Mouse (Mus musculus) midbrain, embryonic 14.5 days (tissue): ENCODE measurements at regions not wholly inside any gene's neighbourhood (a gene's known extent, or its start where the extent isn't known, plus 50 kb on each side); places are given as distances from the start of the nearest gene placed in this dataset.

ENCODE experiments used
- ATAC-seq: fragments of 200-750 bp; cut with Nextera tagmentation; 2 replicates; pipeline ENCODE4 v1.8.0; 2017; ENCODE audit warnings: moderate number of reproducible peaks, moderate library complexity; ENCODE audit not compliant: low FRiP score, low TSS enrichment
- DNase-seq: peaks from one replicate; pipeline ENCODE4 v3.0.0-alpha.2; 2015
- H3K27ac ChIP-seq: fragments of 300-500 bp; sonication (generic); replicated peaks from 2 replicates; pipeline ENCODE4 v1.5.1; 2014; ENCODE audit warnings: mild to moderate bottlenecking, low read depth, low read length, moderate library complexity
- H3K27me3 ChIP-seq: fragments of 300-500 bp; sonication (generic); 2 replicates; pipeline ENCODE4 v1.6.1; 2014; ENCODE audit warnings: low read length, control low read depth, mixed read lengths; ENCODE audit not compliant: control insufficient read depth, insufficient read depth
- H3K36me3 ChIP-seq: fragments of 300-500 bp; sonication (generic); 2 replicates; pipeline ENCODE4 v1.6.1; 2014; ENCODE audit warnings: low read length, control low read depth; ENCODE audit not compliant: control insufficient read depth, insufficient read depth
- H3K4me1 ChIP-seq: fragments of 300-500 bp; sonication (generic); 2 replicates; pipeline ENCODE4 v1.6.1; 2014; ENCODE audit warnings: mild to moderate bottlenecking, antibody characterized with exemption, low read length, control low read depth; ENCODE audit not compliant: control insufficient read depth, insufficient read depth
- H3K4me2 ChIP-seq: fragments of 300-500 bp; sonication (generic); 2 replicates; pipeline ENCODE4 v1.6.1; 2014; ENCODE audit warnings: mild to moderate bottlenecking, low read length, moderate library complexity
- H3K4me3 ChIP-seq: fragments of 300-500 bp; sonication (generic); replicated peaks from 2 replicates; pipeline ENCODE4 v1.5.1; 2014; ENCODE audit warnings: low read depth, low read length
- H3K9ac ChIP-seq: fragments of 300-500 bp; sonication (generic); replicated peaks from 2 replicates; pipeline ENCODE4 v1.6.1; 2014; ENCODE audit warnings: mild to moderate bottlenecking, low read length, moderate library complexity
- H3K9me3 ChIP-seq: fragments of 300-500 bp; sonication (generic); 2 replicates; pipeline ENCODE4 v1.6.1; 2016; ENCODE audit warnings: low read length, control low read depth, mixed read lengths; ENCODE audit not compliant: control insufficient read depth
- WGBS: fragments of 180-500 bp; shearing (Covaris S2); extraction: QIAGEN DNeasy Blood & Tissue Kit; methylation state at CpG from one replicate; pipeline ENCODE4 v1.1.7; 2014; 5-methylcytosine and 5-hydroxymethylcytosine counted together

DNA sequence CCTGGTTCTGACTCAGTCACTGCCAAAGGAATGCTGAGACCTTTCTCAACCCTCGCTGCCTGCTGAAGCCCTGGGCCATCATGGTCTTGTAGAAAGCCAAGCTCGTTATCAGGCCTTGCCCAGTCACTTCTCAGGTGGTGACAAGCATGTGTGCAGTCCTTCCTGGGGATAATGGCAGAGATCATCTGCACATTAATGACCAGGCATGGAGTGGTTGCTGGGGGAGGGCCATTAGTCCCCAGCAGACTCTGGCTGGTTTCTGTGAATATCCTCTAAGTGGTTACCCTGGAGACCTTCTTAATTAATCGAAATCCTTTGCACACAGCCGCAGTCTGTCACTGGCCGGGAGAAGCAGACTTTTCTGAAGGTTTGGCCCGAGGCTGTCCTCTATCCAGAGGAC lies 239.0 kb downstream of the Sipa1l2 start:
- WGBS = 25% methylated on average over 6 of the region's 6 CpGs
- ATAC-seq (no peak), DNase-seq (no peak)
- Histone ChIP-seq H3K36me3 (no peaks in the 10 kb centered on the region), H3K9me3 (no peaks in the 10 kb centered on the region), H3K4me2 (no peak overlapping the region), H3K27me3 (peaks cover 34% of the 10 kb centered on the region), H3K4me1 (peaks cover 19% of the 10 kb centered on the region; the same call in 1 of the 2 replicates), H3K4me3 (no peak overlapping the region), H3K9ac (no peak overlapping the region), H3K27ac (no peak overlapping the region)

DNA sequence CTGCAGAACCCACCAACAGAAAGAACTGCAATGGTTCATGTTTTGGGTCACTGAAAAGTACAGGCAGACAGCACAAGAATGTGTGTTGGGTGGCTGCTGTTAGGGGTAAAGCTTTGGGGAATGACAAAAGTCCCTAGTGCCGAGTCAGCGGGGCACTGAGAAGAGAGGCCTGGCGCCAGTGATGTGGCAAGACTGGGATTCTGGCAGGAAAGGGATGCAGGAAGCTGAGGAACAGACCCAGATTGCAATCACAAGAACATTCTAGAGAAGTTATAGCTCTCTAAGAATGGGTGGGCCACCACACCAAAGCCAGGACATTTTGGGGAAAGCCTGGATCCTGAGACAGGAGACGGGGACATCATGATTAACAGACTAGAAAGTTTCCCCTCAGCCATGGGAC lies 241.0 kb downstream of the Sipa1l2 start:
- no peak overlapping the region for H3K27ac ChIP-seq
- H3K9me3 ChIP-seq = no peaks in the 10 kb centered on the region
- peaks cover 16% of the 10 kb centered on the region; the same call in 1 of the 2 replicates for H3K4me1 ChIP-seq
- DNase-seq (no peak), ATAC-seq (no peak)
- WGBS = 91% methylated on average over 4 of the region's 4 CpGs
- no peak overlapping the region for H3K4me3 ChIP-seq
- H3K27me3 ChIP-seq = peaks cover 28% of the 10 kb centered on the region
- no peaks in the 10 kb centered on the region for H3K36me3 ChIP-seq
- H3K4me2 ChIP-seq = no peak overlapping the region
- H3K9ac ChIP-seq = no peak overlapping the region

DNA sequence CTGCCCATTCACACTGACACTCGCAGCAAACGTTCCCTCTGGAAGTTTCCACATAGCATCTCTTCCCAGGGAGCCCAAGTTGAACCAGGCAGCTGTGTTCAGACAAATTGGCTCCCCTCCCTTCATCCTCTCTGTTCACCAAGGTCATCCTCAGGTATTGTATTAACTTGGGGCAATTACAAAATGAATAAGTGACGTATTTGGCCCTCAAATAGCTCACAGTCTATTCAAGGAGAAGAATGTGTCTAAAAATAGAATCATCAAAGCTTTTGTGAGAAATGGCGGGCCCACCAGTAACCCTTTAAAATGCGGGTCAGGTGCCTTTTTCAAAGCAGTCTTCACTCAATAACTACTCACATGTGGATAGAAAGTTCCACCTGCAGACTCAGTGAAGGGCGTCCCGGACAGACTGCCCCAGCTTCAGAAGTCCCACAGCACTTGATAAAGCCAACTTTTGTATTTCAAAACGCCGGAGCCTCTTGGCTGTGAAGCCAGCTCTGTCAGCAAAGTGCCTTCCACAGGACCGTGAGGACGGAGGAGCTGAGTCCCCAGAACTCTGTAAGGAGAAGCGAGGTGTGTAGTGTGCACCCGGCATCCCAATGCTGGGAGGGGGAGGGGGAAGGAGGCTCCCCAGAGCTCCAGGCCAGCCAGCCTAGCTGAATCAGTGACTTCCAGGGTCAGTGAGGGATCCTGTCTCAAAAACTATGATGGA lies 241.9 kb downstream of the Sipa1l2 start:
- DNase-seq (no peak), ATAC-seq (no peak)
- H3K4me2 ChIP-seq = no peak overlapping the region
- H3K9ac ChIP-seq = no peak overlapping the region
- H3K27me3 ChIP-seq = peaks cover 19% of the 10 kb centered on the region
- no peaks in the 10 kb centered on the region for H3K36me3 ChIP-seq
- 54% methylated on average over 13 of the region's 13 CpGs for WGBS
- no peak overlapping the region for H3K27ac ChIP-seq
- no peaks in the 10 kb centered on the region for H3K9me3 ChIP-seq
- peaks cover 16% of the 10 kb centered on the region; the same call in 1 of the 2 replicates for H3K4me1 ChIP-seq
- H3K4me3 ChIP-seq = no peak overlapping the region

DNA sequence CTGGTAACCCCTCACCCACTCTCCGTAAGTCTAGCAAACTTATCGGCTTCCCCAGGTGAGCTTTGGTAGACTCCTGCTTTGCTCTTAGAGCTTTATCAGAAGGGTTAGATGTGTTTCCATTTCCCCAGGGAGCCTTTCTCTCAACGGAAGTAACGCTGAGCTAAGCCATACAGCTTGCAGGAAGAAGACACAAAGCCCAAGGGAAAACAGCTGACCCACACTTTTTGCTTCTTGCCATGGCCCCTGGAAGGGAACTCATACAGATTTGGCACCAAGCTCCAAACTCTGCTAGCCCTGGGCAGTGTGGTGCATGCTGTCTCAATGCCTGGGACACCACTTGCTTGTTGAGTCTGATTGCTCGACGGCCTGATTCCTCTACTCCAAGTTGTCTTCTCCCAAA lies 242.6 kb downstream of the Sipa1l2 start:
- H3K27me3 ChIP-seq = peaks cover 19% of the 10 kb centered on the region
- H3K9me3 ChIP-seq = no peaks in the 10 kb centered on the region
- no peak overlapping the region for H3K4me3 ChIP-seq
- DNase-seq (no peak), ATAC-seq (no peak)
- H3K36me3 ChIP-seq = no peaks in the 10 kb centered on the region
- no peak overlapping the region for H3K9ac ChIP-seq
- peaks cover 16% of the 10 kb centered on the region; the same call in 1 of the 2 replicates for H3K4me1 ChIP-seq
- 83% methylated on average over 6 of the region's 6 CpGs for WGBS
- H3K27ac ChIP-seq = no peak overlapping the region
- no peak overlapping the region for H3K4me2 ChIP-seq

DNA sequence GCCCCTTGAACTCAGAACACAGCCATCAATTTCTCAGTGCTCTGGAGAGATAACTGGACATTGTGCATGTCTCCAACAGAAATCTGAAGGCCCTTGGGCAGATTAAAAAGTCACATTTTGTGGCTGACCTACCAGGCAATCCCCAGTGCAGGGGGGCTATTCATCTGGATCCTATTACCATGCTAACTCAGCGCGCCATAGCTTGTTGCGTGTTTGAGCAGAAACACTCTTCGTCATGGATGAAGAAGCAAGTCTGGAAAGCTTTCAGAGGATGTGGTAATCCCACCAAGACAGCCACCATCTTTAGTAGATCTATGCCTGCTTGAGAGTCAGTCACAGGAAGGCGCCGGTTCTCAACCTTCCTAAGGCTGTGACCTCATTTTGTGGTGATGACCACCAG lies 243.9 kb downstream of the Sipa1l2 start:
- peaks cover 19% of the 10 kb centered on the region for H3K27me3 ChIP-seq
- no peak overlapping the region for H3K27ac ChIP-seq
- DNase-seq = no peak
- WGBS = 87% methylated on average over 6 of the region's 6 CpGs
- no peaks in the 10 kb centered on the region for H3K36me3 ChIP-seq
- peaks cover 12% of the 10 kb centered on the region; the same call in 1 of the 2 replicates for H3K4me1 ChIP-seq
- no peak overlapping the region for H3K4me2 ChIP-seq
- no peak overlapping the region for H3K9ac ChIP-seq
- H3K4me3 ChIP-seq = no peak overlapping the region
- no peak for ATAC-seq
- H3K9me3 ChIP-seq = no peaks in the 10 kb centered on the region

DNA sequence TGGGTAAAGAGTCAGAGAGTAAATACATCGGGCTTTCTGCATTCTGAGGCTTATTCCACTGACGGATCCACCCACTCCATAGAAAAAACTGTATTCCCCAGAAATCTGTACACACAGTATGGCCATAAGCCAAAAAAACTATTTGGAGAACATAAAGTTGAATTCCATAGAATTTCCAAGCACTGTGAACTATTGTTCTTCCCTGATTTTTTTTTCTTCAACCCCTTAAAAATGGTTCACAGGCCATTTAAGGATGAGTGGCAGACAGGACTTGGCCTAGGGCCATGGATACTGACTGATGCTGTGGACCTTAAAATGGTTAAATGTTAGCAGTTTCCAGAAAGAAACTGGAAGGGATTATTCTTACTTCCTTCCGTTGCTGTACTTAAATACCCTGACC lies 247.0 kb downstream of the Sipa1l2 start:
- no peak overlapping the region for H3K4me2 ChIP-seq
- H3K36me3 ChIP-seq = no peaks in the 10 kb centered on the region
- DNase-seq (no peak), ATAC-seq (no peak)
- 0 out of 2 replicates have a peak, but pooled peaks cover 5% of the 10 kb centered on the region for H3K4me1 ChIP-seq
- H3K27ac ChIP-seq = no peak overlapping the region
- H3K27me3 ChIP-seq = peaks cover 7% of the 10 kb centered on the region; the same call in 1 of the 2 replicates
- WGBS = 76% methylated on average over 3 of the region's 3 CpGs
- no peak overlapping the region for H3K4me3 ChIP-seq
- H3K9ac ChIP-seq = no peak overlapping the region
- no peaks in the 10 kb centered on the region for H3K9me3 ChIP-seq

DNA sequence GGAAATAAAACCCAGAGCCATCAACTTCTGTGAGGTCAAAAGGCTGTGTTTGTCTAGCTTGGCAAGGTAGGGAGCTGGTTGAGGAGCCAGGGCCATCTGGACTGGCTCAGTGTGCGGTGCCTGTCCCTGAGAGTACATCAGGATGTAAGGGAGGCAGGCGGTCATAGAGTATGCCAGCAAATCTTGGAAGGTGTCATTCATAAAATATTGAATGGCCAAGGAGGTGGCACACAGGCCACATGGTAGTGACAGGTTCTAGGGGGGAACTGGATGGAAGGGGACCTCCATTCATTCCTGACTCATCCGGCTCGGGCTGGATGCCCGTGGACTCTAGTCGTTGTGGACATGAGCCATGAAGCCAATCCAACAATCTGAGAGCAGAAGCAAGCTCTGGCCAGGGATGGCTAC lies 252.0 kb downstream of the Sipa1l2 start:
- H3K36me3 ChIP-seq = no peaks in the 10 kb centered on the region
- H3K27me3 ChIP-seq = no peaks in the 10 kb centered on the region
- WGBS = 95% methylated on average over 6 of the region's 6 CpGs
- no peaks in the 10 kb centered on the region for H3K9me3 ChIP-seq
- H3K4me3 ChIP-seq = no peak overlapping the region
- H3K4me2 ChIP-seq = no peak overlapping the region
- H3K9ac ChIP-seq = no peak overlapping the region
- ATAC-seq = no peak
- no peak for DNase-seq
- no peak overlapping the region for H3K27ac ChIP-seq
- no peaks in the 10 kb centered on the region for H3K4me1 ChIP-seq

DNA sequence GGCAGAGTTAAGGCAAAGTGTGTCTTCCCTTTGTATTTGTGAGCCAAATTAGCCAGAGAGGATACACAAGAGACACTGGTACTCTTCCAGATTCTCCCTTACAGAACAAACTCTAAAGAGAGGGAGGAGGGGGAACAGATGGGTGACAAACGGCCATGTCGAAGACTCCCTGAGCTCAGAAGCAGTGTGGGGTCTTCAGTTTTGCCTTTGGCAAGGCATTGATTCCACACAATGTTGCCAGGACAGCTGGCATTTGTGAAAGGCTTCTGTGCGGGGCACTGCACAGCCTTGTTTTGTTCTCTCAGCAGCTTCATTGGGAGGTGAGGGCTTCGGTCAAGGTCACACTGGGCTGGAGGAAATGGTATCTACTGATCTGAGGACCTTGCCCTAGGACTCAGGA lies 253.9 kb downstream of the Sipa1l2 start:
- Histone ChIP-seq H3K9me3 (no peaks in the 10 kb centered on the region), H3K27ac (no peak overlapping the region), H3K36me3 (no peaks in the 10 kb centered on the region), H3K4me1 (peaks cover 8% of the 10 kb centered on the region; the same call in 1 of the 2 replicates), H3K27me3 (no peaks in the 10 kb centered on the region; the same call in 1 of the 2 replicates), H3K9ac (no peak overlapping the region), H3K4me3 (no peak overlapping the region), H3K4me2 (no peak overlapping the region)
- ATAC-seq (no peak), DNase-seq (no peak)
- 67% methylated on average over 4 of the region's 4 CpGs for WGBS

DNA sequence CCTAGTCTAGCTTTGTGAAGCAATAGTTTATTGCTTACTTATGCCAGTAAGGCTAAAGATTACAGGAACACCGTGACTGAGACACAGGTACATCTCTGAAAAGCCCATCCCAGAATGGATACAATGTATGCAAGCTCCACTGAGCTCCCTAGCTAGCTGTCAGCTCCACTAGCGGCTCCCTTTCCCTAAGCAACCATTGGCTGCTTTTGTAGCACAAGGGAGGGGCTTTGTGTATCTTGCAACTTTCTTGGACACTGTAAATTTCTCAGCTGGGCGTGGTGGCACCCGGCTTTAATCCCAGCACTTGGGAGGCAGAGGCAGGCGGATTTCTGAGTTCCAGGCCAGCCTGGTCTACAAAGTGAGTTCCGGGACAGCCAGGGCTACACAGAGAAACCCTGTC lies 254.6 kb downstream of the Sipa1l2 start:
- Histone ChIP-seq H3K9ac (no peak overlapping the region), H3K4me2 (no peak overlapping the region), H3K9me3 (no peaks in the 10 kb centered on the region), H3K4me1 (peaks cover 13% of the 10 kb centered on the region; the same call in 1 of the 2 replicates), H3K36me3 (no peaks in the 10 kb centered on the region), H3K27ac (no peak overlapping the region), H3K27me3 (no peaks in the 10 kb centered on the region; the same call in 1 of the 2 replicates), H3K4me3 (no peak overlapping the region)
- DNase-seq (no peak), ATAC-seq (no peak)
- 79% methylated on average over 6 of the region's 6 CpGs for WGBS
